Mouse (Mus musculus) olfactory bulb, adult 2 months (tissue): ENCODE results near the gene Aurkb. TPM values are rescaled to one million over a fixed set of nuclear protein-coding genes. Genes with fewer than 3 reads are reported as not detected.
"Not testable (repeated sequence)": the region's sequence is repeated elsewhere in the genome, so short reads cannot be mapped to it uniquely, and the experiment has no call there.

Source experiments
- H3K27ac ChIP-seq: fragments of 200-500 bp; 2 replicates; pipeline ENCODE4 v1.5.1; 2012; ENCODE audit warnings: low read depth, low read length; ENCODE audit not compliant: insufficient read depth
- H3K4me1 ChIP-seq: fragments of 200-500 bp; 2 replicates; pipeline ENCODE4 v1.6.1; 2012; ENCODE audit warnings: low read length; ENCODE audit not compliant: control insufficient read depth, insufficient read depth
- H3K4me3 ChIP-seq: fragments of 200-500 bp; 2 replicates; pipeline ENCODE4 v1.5.1; 2012; ENCODE audit warnings: mild to moderate bottlenecking, low read depth, low read length, moderate library complexity; ENCODE audit not compliant: insufficient read depth
- CTCF ChIP-seq: fragments of 200-500 bp; IDR thresholded peaks from 2 replicates; pipeline ENCODE4 v1.5.1; 2012; ENCODE audit warnings: low read depth, mild to moderate bottlenecking, low read length, moderate library complexity; ENCODE audit not compliant: insufficient read depth
- POLR2A ChIP-seq: fragments of 200-500 bp; IDR thresholded peaks from 2 replicates; pipeline ENCODE4 v1.6.1; 2012; ENCODE audit warnings: mild to moderate bottlenecking, low read depth, low read length, moderate library complexity; ENCODE audit not compliant: insufficient read depth
- WGBS: fragments of 180-500 bp; shearing (Covaris S2); methylation state at CpG from one replicate; pipeline ENCODE4 v1.1.7; 2018; 5-methylcytosine and 5-hydroxymethylcytosine counted together
- polyA plus RNA-seq: library from polyadenylated mRNA; stranded (reverse); fragments of >200 nt; gene quantifications from 2 replicates; pipeline ENCODE4 v1.2.4, GENCODE M21; 2012; ENCODE audit warnings: low replicate concordance; ENCODE audit not compliant: missing spikeins, insufficient read depth, insufficient read length

Gene Aurkb
- polyA plus RNA-seq, 1 experiment, result not detected

DNA sequence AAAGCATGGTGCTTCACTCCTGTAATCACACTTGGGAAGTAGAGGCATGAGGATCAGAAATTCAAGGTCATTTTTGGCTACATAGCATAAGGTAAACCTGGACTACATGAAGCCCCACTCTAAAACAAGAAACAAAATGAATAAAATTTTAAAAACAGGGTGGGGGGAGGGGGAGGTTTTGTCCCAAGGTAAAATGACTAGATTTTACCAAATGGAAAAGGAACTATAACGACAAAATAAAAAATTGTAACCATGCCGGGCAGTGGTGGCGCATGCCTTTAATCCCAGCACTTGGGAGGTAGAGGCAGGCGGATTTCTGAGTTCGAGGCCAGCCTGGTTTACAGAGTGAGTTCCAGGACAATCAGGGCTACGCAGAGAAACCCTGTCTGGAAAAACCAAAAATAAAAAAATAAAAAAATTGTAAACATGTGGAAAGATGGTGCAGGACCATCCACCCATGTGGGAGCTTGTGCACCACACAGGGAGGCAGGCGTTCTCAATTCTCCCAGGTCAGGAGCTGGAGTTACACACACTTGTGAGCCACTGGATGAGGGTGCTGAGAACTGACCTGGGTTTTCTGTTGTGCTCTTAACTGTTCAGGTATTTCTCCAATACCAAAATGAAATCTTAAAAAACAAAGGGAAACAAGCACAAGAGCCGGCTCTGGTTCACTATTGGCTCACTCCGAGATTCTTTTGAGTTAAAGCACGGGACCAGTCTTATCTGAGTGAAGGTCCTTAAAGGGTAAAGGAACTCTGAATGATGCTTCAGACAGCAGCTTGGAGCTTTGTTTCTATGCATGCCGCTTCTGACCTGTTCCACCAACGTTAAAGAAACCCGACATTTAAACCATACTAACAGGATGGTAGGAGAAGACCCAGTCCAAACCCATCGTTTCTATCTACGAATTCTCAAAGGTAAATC lies 34.8 kb upstream of the Aurkb start:
- TF ChIP-seq CTCF, result no peak
- TF ChIP-seq POLR2A, result no peak
- Histone ChIP-seq H3K27ac (no peak overlapping the region), H3K4me3 (no peak overlapping the region), H3K4me1 (no peaks in the 10 kb centered on the region)
- 90% methylated on average over 15 of the region's 15 CpGs for WGBS

DNA sequence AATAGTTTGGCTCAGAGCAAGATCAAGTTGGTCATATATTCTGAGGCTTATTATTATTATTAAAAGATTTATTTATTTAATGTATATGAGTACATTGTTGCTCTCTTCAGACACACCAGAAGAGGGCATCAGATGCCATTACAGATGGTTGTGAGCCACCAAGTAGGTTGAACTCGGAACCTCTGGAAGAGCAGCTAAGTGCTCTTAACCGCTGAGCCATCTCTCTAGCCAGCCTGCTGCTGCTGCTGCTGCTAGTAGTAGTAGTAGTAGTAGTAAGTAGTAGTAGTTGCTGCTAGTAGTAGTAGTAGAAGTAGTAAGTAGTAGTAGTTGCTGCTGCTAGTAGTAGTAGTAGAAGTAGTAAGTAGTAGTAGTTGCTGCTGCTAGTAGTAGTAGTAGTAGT lies 34.0 kb upstream of the Aurkb start:
- not testable (repeated sequence) for H3K4me1 ChIP-seq, H3K27ac ChIP-seq, H3K4me3 ChIP-seq
- WGBS, result 70% methylated on average over 2 of the region's 2 CpGs

DNA sequence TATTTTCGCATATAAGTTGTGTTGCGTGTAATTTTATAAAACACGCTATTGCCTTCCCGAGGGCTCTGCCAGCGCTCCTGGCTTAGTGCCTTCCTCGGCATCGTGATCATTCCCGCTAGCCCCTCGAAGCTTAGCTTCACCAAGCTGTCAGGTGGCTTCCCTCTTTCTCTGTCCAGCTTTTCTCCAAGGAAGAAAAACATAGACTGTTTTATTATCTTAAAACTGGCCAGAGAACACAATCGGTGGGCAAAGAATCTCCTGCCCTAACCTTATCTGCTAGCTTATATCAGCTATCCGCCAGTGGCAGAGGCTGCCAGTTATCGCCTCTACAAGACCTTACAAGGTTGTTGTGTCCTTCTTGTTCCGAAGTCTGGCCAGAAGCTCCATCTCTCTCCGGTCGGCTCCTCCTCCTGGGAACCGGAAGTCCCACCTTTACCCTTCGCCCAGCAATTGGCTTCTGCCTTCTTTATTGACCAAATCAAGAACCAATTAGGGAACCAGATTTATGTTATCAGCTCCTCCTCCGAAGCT lies 33.3 kb upstream of the Aurkb start:
- H3K4me3 ChIP-seq, result peak overlapping the region; percentile 60
- peak; percentile 91 for TF ChIP-seq POLR2A
- no peak for TF ChIP-seq CTCF
- WGBS, result 1% methylated on average over 18 of the region's 18 CpGs

DNA sequence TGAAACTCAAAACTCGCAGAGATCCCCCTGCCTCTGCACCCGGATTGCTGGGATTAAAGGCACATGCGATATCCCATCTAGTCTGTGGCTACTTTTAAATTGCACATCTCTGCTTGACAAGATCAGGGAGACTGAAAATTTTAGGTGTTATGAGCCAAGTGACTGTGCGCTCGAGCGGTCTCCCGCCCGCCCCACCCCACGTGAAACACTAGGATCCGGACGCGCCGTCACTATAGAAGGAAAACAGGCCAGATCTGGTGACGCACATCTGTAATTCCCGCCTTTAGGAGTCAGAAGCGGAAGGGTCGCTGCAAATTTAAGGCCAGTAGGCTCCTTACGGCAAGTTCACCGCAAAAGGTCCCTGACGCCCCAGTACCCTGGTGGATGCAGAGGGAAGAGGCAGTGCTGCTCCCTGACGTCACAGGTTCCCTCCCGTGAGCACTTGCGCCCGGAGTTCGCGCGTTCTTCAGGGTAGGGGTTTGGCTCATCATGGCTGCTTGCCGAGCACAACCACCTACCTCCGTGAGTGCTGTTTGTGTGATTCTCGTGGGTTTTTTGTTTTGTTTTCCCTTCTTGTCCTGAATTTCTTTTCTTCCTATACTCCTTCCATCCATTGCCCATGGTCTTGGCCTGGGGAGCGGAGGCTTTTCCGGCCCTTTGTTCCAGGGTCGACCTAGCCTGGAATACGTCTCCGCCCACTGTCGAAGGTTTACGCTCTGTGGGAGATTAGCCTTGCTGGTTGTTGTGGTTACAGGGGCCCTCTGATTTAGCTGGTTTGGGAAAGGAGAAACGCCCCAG lies 29.6 kb upstream of the Aurkb start, which contains the start of gene Ctc1:
Gene Ctc1, plus strand, starts transcription at position 268 of the 798 bp plus-strand sequence.
- under 1% methylated on average over 38 of the region's 38 CpGs for WGBS
- Histone ChIP-seq H3K27ac (peak within 1 kb of the TSS; percentile 22), H3K4me3 (peak within 1 kb of the TSS; percentile 52), H3K4me1 (peaks cover 2% of the 10 kb centered on the region; the same call in 1 of the 2 replicates)
- TF ChIP-seq CTCF (peak; percentile 90; the same call in 1 of the 2 replicates), POLR2A (no peak; the same call in 1 of the 2 replicates)

More for the DNA sequence above, 33.3 kb upstream of the Aurkb start:
- Histone ChIP-seq H3K4me1 (peaks cover 2% of the 10 kb centered on the region; the same call in 1 of the 2 replicates), H3K27ac (peak overlapping the region; percentile 84)

DNA sequence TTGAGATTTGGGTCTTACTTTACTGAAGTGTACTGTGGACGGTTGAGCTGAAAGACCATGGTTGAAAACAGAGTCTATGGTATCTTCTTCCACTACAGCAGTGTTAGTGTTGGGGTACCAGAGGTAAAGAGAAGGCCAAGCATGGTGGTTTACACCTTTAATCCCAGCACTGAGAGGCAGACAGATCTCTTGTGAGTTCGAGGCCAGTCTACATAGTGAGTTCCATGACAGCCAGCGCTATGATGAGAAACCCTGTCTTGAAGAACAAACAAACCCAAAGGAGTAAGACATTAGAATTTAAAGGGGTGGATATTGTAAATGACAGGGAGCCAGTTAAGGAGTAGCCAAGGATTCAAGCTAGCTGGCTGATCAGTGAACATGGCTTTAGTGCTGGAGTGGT lies 28.7 kb upstream of the Aurkb start:
- 64% methylated on average over 3 of the region's 3 CpGs for WGBS
- Histone ChIP-seq H3K4me3 (no peak overlapping the region), H3K27ac (no peak overlapping the region), H3K4me1 (peaks cover 2% of the 10 kb centered on the region; the same call in 1 of the 2 replicates)
- TF ChIP-seq CTCF, result no peak
- no peak for TF ChIP-seq POLR2A

DNA sequence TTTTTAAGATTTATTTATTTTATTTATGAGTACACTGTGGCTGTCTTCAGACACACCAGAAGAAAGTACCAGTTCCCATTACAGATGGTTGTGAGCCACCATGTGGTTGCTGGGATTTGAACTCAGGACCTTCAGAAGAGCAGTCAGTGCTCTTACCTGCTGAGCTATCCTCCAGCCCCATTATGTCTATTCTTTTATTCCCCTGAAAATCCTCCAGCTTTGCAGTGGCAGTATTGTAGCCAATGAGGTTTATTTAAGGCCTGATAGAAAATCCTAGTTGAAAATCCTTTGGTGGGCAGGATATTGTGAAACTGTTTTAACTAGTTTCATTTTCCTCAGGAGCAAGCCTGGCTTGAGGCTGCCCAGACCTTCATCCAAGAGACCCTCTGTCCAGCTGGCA lies 24.8 kb upstream of the Aurkb start:
- H3K4me1 ChIP-seq, result peaks cover 2% of the 10 kb centered on the region; the same call in 1 of the 2 replicates
- TF ChIP-seq POLR2A, result no peak
- TF ChIP-seq CTCF, result no peak

DNA sequence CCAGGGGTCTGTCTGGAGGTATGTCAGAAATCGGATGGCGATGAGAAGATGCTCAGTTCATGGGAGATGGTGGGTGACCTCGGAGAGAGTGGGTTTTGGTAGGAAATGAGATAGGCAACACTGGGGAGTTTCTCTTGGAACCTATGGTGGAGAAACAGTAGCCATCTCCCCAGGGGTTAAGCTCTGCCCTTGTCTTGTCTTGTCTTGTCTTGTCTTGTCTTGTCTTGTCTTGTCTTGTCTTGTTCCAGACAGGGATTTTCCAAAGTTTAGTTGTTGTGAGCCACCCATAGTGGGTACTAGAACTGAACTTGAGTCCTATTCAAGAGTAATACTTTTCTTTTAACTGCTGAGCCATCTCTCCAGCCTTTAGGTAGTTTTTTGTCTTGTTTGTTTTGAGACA lies 18.9 kb upstream of the Aurkb start:
- 95% methylated on average over 3 of the region's 3 CpGs for WGBS
- Histone ChIP-seq H3K4me1 (no peaks in the 10 kb centered on the region), H3K27ac (no peak overlapping the region), H3K4me3 (no peak overlapping the region)
- TF ChIP-seq POLR2A (no peak), CTCF (no peak)

More for the DNA sequence above, 24.8 kb upstream of the Aurkb start:
- Histone ChIP-seq H3K27ac (no peak overlapping the region), H3K4me3 (no peak overlapping the region)

DNA sequence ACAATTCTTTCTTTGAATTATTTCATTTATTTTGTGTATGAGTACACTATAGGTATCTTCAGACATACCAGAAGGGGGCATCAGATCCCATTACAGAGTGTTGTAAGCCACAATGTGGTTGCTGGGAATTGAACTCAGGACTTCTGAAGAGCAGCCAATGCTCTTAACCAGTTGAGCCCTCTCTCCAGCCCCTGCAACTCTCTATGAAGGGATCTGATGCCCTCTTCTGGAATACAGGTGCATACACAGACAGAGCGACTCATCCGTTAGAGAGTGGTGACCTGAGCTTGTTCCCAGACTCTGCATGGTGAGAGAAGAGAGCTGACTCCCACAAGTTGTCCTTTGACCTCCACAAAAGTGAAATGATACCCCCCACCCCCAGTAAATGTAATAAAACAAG lies 16.6 kb upstream of the Aurkb start:
- TF ChIP-seq CTCF (no peak), POLR2A (no peak)
- Histone ChIP-seq H3K4me1 (no peaks in the 10 kb centered on the region), H3K27ac (no peak overlapping the region), H3K4me3 (no peak overlapping the region)
- 81% methylated on average over 2 of the region's 2 CpGs for WGBS
